Mouse (Mus musculus): ENCODE measurements around the gene Gm44790.

- no peak for TF ChIP-seq EP300 (IDR thresholded peaks at IDR 0.05; ENCODE audit: low read depth in 1 of 2, low read length in 2 of 2)
- TF ChIP-seq E2F4 (IDR thresholded peaks at IDR 0.05; ENCODE audit: borderline replicate concordance, low read depth, low read length), result no peak; the same call in 1 of the 2 replicates
- no peak for TF ChIP-seq ZMIZ1 (IDR thresholded peaks at IDR 0.05; ENCODE audit: low read depth, low read length)
- no peak for TF ChIP-seq CTCF (IDR thresholded peaks at IDR 0.05 in 2 of 3, conservative IDR thresholded peaks at IDR 0.05 in 1 of 3; ENCODE audit: control insufficient read depth in 1 of 3, insufficient read depth in 1 of 3, low read depth in 2 of 3, low read length in 3 of 3, poor library complexity in 1 of 3, severe bottlenecking in 1 of 3)
- no peak for TF ChIP-seq SIN3A (IDR thresholded peaks at IDR 0.05; ENCODE audit: low read length)
- TF ChIP-seq POLR2A (IDR thresholded peaks at IDR 0.05; ENCODE audit: control insufficient read depth in 1 of 2, insufficient read depth in 1 of 2, low read depth in 1 of 2, low read length in 2 of 2, poor library complexity in 1 of 2), result no peak
- no peak for TF ChIP-seq ZNF384 (IDR thresholded peaks at IDR 0.05; ENCODE audit: low read depth, low read length)
- no peak for TF ChIP-seq GABPA (IDR thresholded peaks at IDR 0.05; ENCODE audit: low read depth, low read length)
Measured at GRCm38 (mm10) chr6:86403728-86404099, 22.7 kb upstream of the Gm44790 start.
